9 mouse cellular contexts compared by ENCODE assay signal in the genomic region with DNA sequence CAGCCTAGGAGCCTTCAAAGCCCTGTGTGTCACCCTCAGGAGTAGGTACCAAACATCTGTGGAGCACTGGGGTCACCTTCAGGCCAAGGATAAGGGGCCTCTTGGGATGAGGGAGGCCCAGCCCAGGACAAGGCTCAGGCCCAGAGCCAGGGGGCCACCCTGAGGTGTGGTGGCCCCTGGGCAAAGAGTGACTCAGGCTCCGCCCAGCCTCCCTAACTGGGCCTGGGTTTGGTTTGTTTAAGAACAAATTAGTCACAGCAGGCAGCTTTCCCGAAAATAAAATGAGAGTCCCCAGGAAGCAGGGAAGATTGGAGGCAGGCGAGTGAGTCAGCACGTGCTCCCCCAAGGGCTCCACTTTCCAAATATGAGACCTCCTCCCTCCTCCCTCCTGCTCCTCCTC. TPM values are rescaled to one million over a fixed set of nuclear protein-coding genes. Genes with fewer than 3 reads are reported as not detected.
A peak's percentile ranks its signal among the peaks of the same experiment; 100 is the strongest.
DNase-seq lines count a peak whose midpoint lies in the region; ATAC-seq lines count a peak whose summit lies in the region.
"Had no signal": no experiment of that assay in that cellular context is flagged by ENCODE, and none has a peak within 500 bp of the region (broad histone marks: within the 10 kb centered on the region; RNA-seq: fewer than 3 reads in every experiment).

No protein-coding gene starts in this region.

- H3K27ac ChIP-seq in liver, embryonic 12.5 days = no peak overlapping the region
- H3K27ac ChIP-seq: hindbrain, embryonic 15.5 days had no signal

- no peak for ATAC-seq in liver, embryonic 12.5 days

- peaks cover 41% of the 10 kb centered on the region for H3K4me1 ChIP-seq in liver, embryonic 12.5 days

- intact Hi-C loops in heart, postnatal 14 days (cut with DNase I) = no loop called here

- H3K4me2 ChIP-seq in liver, embryonic 12.5 days = no peak overlapping the region
- H3K4me2 ChIP-seq: hindbrain, embryonic 15.5 days had no signal

- 39% methylated on average over 4 of the region's 4 CpGs for WGBS in liver, embryonic 12.5 days (ENCODE audit: insufficient replicate concordance)

- DNase-seq in layer of hippocampus, adult 18-20 months (ENCODE audit: low spot score in 2 of 2) = peak; percentile 37 to 63
- DNase-seq in layer of hippocampus, adult 9-10 months (ENCODE audit: low spot score) = no peak
- DNase-seq in adipocyte (ENCODE audit: low spot score) = peak; percentile 65
- DNase-seq in heart, postnatal 14 days = peak; percentile 54 to 62
- DNase-seq in right cerebral cortex, postnatal 14 days = peak; percentile 38
- no peak for DNase-seq in testis, postnatal 14 days (ENCODE audit: low spot score)
- no peak for DNase-seq in retina, embryonic 14.5 days (ENCODE audit: low spot score)

- H3K9ac ChIP-seq in liver, embryonic 12.5 days = no peak overlapping the region
- H3K9ac ChIP-seq: hindbrain, embryonic 15.5 days had no signal

- H3K36me3 ChIP-seq in liver, embryonic 12.5 days = no peaks in the 10 kb centered on the region
- H3K36me3 ChIP-seq: hindbrain, embryonic 15.5 days had no signal

- H3K27me3 ChIP-seq in liver, embryonic 12.5 days (replicated peaks) = peaks cover 77% of the 10 kb centered on the region

- H3K4me3 ChIP-seq in liver, embryonic 12.5 days = no peak overlapping the region
- H3K4me3 ChIP-seq: hindbrain, embryonic 15.5 days had no signal

- no peaks in the 10 kb centered on the region for H3K9me3 ChIP-seq in liver, embryonic 12.5 days (replicated peaks)
- H3K9me3 ChIP-seq: hindbrain, embryonic 15.5 days had no signal

RNA-seq across cellular contexts. Expression of a gene that starts 37.7 kb away (rescaled TPM):
- 1 to 10 TPM; 1.0 to 1.3 TPM for total RNA-seq in layer of hippocampus, adult 18-20 months (2021)
- total RNA-seq in heart, postnatal 14 days (2021) = 1 to 10 TPM; 4.1 to 5.1 TPM
- 8.6 and 9.8 TPM in 2 replicates for polyA plus RNA-seq in liver, embryonic 12.5 days (2016; fragmentation: Nextera tagmentation; extraction: Ambion mirVana)

RNA-seq across cellular contexts. Expression of a gene that starts 53.9 kb away (rescaled TPM):
- total RNA-seq in layer of hippocampus, adult 18-20 months (2021) = 10 to 100 TPM; 78.8 to 81.7 TPM
- 10 to 100 TPM; 20.5 to 22.3 TPM for total RNA-seq in heart, postnatal 14 days (2021)
- polyA plus RNA-seq in liver, embryonic 12.5 days (2016; fragmentation: Nextera tagmentation; extraction: Ambion mirVana) = 26.4 and 29.6 TPM in 2 replicates

RNA-seq across cellular contexts. Expression of a gene that starts 58.9 kb away (rescaled TPM):
- 1 to 10 TPM; 2.8 to 3.0 TPM for total RNA-seq in layer of hippocampus, adult 18-20 months (2021)
- 1 to 10 TPM; 6.3 to 6.8 TPM for total RNA-seq in heart, postnatal 14 days (2021)
- polyA plus RNA-seq in liver, embryonic 12.5 days (2016; fragmentation: Nextera tagmentation; extraction: Ambion mirVana) = 1.7 TPM in 2 replicates

Comparison
In these comparisons a context has a peak if more than half of its experiments do, and no peak if none do; other contexts are left out.
1. DNase-seq: peak in layer of hippocampus, adult 18-20 months (2 of 2), adipocyte (single experiment), heart, postnatal 14 days (2 of 2) and right cerebral cortex, postnatal 14 days (single experiment); none in layer of hippocampus, adult 9-10 months (single experiment), testis, postnatal 14 days (single experiment) and retina, embryonic 14.5 days (single experiment).